Mouse (Mus musculus) thymus, postnatal 25 days (tissue): Measurements from ENCODE around the gene Vmn1r135.
"Not testable (repeated sequence)": the region's sequence is repeated elsewhere in the genome, so short reads cannot be mapped to it uniquely, and the experiment has no call there.

Experiments
- DNase-seq: peaks from one replicate; pipeline ENCODE4 v3.0.0; 2022

Vmn1r135 gene

GRCm38 (mm10) chr7:21832051-21832450 lies at the start of gene Vmn1r135:
Gene Vmn1r135, plus strand, starts transcription at chr7:21832351.
- not testable (repeated sequence) for DNase-seq

- not testable (repeated sequence) for DNase-seq
Measured at GRCm38 (mm10) chr7:21796628-21797027, 35.5 kb upstream of the Vmn1r135 start, which contains the start of gene Gm4177. Gene Gm4177, minus strand, starts transcription at chr7:21796728.

- not testable (repeated sequence) for DNase-seq
Measured at GRCm38 (mm10) chr7:21844167-21844566, 12.0 kb downstream of the Vmn1r135 start, which contains the start of gene Gm5725. Gene Gm5725, minus strand, starts transcription at chr7:21844267.
